Mouse (Mus musculus): ENCODE data around the gene Slc25a19.

DNA sequence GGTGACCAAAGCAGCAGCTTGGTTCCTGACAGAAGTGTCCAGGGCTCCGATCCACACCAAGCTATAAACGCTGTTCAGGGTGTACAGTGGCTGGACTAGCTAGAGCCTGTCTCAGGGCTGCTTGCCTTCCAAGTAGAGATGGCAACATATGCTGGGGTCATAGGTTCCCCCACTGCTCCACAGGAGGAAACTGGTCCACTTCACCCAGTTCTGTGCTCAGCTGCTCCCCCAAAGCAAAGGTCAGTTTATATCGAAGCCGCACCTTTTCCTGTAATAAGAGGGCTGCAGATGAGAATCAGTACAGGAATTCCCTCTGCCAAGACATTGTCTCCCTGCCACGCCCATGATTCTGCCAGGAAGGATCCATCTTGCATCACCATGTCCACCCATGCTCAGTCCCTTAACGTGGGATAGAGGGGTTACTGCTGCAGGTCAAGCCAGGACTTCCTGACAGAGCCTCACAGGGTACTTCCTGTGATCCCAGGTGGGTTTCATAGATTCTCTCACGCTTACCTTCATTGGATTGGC, 42.5 kb downstream of the Slc25a19 start:
- TF ChIP-seq CTCF (IDR thresholded peaks at IDR 0.05; ENCODE audit: borderline replicate concordance, control insufficient read depth, extremely low read depth, insufficient read depth, low read length, poor library complexity) (no peak), POLR2A (IDR thresholded peaks at IDR 0.05; ENCODE audit: control insufficient read depth, extremely low read depth, insufficient read depth, low read length, poor library complexity) (no peak)
